In the genomic region with DNA sequence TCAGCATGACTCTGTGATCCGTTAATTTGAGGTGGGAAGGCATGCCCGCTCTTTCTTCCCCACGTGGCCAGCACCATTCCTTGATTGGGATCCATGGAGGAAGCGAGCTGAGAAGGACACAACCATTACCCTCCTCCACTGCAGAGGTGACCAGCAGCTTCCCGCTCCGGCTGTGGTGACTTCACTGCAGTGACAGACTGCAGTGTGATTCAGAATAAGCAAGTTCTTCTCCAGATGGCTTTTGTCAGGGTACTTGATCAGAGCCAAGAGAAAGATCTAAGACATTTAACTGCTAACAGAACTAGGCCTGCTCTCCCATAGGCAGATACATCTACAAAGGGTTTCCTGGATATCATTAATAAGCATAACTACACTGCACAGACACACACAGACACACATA, we compare ENCODE assay signal across 12 mouse cellular contexts. TPM values are rescaled to one million over a fixed set of nuclear protein-coding genes. Genes with fewer than 3 reads are reported as not detected.
"Had no signal": no experiment of that assay in that cellular context is flagged by ENCODE, and none has a peak within 500 bp of the region (broad histone marks: within the 10 kb centered on the region; RNA-seq: fewer than 3 reads in every experiment).

No protein-coding gene starts in this region.

- DNase-seq: kidney, adult 9 months; layer of hippocampus, adult 9-11 months; liver, embryonic 13.5 days; lung, postnatal 4 days; midbrain, embryonic 14.5 days; thymus, adult 18-20 months; thymus, postnatal 36 days had no signal

- H3K27me3 ChIP-seq: liver, embryonic 13.5 days; lung, embryonic 15.5 days had no signal

- ATAC-seq: intestine, postnatal 0 days had no signal

- H3K9ac ChIP-seq: liver, embryonic 13.5 days; lung, embryonic 15.5 days had no signal

- H3K4me2 ChIP-seq: liver, embryonic 13.5 days; lung, embryonic 15.5 days; midbrain, embryonic 11.5 days had no signal

- H3K27ac ChIP-seq: left cerebral cortex, adult 2 months; liver, embryonic 13.5 days; lung, embryonic 15.5 days had no signal

- H3K4me3 ChIP-seq: left cerebral cortex, adult 2 months; liver, embryonic 13.5 days; lung, embryonic 15.5 days had no signal

- H3K9me3 ChIP-seq: liver, embryonic 13.5 days; lung, embryonic 15.5 days had no signal

RNA-seq across cellular contexts. Expression of gene Aatk, which starts 33.3 kb away (rescaled TPM):
- total RNA-seq: megakaryocyte-erythroid progenitor cell, adult 5-6 weeks had no signal
